Mouse (Mus musculus) kidney, postnatal 4 days (tissue): ENCODE measurements around the gene Lrmda.
A peak's percentile ranks its signal among the peaks of the same experiment; 100 is the strongest.

ENCODE experiments used
- DNase-seq, 2 experiments: peaks; one replicate each; pipeline ENCODE4 v3.0.0; 2021; ENCODE audit warnings: mixed read lengths in 2 of 2

Gene Lrmda

DNA sequence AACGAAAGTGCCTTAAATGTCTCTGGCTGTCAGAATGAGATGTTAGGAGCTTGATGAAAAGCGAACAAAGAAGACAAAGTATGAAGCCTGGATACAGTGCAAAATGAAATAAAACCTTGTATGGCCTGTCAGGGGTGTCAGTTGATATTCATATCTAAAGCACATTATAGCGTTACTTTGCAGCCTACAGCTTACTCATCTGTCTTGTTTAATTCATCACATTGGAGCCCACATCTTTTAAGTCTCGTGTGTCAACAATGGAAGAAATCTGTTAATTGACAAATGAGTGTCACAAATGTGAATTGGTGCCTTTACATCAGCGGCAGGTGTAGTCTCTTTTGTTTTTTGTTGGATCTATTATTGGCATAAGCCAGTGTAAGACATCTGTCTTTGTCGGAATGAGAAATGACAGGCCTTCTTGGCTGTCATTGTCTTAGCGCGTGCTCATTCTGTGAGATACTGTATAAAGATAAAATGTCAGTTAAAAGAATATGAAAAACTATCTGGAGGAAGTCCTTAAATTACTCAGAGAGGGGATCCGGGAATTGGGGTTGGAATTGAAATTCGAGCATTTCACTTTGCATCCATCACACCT is 26.8 kb downstream of the Lrmda start:
- DNase-seq = no peak

- no peak for DNase-seq
Measured at GRCm38 (mm10) chr14:22048068-22048899, 28.8 kb downstream of the Lrmda start.

DNA sequence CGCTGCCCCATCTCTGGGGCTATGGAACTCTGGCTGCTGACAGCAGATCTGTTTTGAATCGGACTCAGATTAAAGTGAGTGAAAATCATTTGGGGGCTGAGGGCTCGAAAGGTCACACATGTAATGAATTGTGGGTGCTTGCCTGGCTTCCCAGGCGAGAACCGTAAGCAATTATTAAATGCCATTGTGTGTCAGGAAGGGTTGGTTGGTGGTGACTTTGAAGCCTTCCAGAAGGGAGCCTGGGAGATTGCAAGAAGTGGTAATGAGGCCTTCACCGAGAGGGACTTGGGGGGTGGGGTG is 29.3 kb downstream of the Lrmda start:
- DNase-seq = no peak

DNA sequence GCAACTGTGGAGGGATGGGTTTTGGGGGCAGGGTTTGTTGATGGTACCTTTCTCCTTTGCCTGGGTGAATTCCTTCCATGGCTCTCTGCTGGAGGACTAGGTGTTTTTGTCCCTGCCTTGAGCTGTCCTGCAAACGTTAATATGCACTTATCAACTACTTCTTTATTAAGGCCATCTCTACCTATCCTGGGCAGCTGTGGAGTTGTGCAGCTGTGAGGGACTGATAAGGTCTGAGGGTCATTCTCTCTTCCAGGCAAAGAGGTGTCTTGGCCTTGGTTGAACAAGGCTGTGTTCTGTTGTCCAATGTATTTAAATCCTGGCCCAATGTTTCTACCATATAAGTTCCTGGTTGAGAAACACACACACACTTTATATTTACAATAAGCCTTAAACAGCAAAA is 29.8 kb downstream of the Lrmda start:
- DNase-seq = no peak

DNA sequence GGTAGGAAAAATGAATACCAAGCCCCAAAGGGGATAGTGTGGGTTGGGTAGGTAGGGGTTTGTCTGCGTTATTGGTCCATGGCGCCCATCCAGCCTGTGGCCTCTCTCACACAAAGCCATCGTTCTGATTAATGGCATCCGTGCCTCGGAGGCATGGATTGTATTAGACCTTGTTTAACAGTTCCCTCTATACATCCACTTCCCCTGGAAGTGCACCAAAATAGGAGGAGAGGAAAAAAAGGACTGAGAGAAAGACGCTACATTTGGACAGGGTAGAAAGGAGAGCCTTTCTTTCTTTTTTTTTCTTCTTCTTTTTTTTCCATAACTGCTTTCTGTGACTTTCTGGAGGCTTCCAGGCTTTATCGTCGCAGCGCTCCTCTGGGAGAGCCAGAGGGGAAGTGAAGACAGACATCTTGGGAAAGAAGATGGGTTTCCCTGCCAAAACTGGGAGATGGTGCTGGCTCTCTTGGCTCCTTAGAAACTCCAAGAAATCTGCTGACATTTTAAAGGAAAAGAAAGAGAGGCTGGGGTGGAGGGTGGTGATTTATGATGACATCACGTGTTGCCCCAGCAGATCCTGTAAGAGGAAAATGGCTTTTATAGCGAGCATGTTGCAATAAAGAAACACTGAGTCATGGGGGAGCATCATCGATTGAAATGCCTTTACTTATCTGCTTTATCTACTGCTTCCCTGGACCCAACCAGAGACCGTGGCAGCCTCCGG is 32.6 kb downstream of the Lrmda start:
- DNase-seq = peak in 1 of 2 experiments; percentile 44

DNA sequence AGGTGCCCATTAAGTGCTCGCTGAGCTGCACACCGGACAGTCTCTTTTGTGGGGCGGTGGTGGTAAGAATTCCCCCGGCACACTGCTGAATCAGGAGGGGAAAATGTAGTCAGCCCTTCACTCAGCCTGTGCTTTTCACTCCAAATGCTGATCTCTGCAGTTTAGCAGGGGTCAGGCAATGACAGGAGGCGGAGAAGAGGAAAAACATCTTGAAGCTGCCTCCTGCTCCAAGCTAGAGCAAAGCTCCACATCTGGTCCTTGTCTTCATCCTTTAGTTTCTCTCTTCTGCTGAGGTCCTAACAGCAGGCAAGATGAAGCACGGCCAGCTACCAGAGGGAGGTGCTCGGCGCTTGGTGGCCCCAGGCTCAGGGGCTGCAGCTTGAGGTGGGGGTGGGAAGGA is 36.1 kb downstream of the Lrmda start:
- DNase-seq = peak; percentile 58 to 67

- no peak for DNase-seq
Measured at GRCm38 (mm10) chr14:22056246-22056645, 36.7 kb downstream of the Lrmda start.

GRCm38 (mm10) chr14:22058729-22059128 is 39.2 kb downstream of the Lrmda start:
- no peak for DNase-seq

DNA sequence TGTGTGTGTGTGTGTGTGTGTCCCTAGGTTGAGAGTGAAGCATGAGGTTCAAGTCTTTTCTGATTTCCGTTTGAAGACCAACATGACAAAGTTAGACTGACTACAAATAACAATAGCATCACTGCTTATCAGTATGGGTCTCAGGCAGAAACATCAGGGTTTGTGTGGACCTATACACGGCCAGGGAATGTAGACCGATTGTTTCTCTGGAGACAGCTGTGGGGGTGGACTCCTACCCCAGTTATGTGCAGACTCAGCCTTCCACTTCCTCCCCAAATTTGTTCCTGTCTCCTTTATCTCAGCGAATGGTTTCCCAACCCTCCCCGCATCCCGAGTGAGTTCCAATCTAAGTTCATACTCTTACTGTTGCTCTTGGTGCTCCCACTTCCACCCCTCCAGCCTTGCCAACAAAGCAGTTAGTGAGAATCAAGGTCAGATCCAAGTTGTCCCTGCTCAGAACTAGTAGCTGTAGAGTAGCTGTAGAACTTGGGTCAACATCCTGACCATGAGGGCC is 39.9 kb downstream of the Lrmda start:
- peak in 1 of 2 experiments; percentile 17 for DNase-seq

- peak in 1 of 2 experiments; percentile 10 for DNase-seq
Measured at GRCm38 (mm10) chr14:22060787-22061186, 41.3 kb downstream of the Lrmda start.

DNA sequence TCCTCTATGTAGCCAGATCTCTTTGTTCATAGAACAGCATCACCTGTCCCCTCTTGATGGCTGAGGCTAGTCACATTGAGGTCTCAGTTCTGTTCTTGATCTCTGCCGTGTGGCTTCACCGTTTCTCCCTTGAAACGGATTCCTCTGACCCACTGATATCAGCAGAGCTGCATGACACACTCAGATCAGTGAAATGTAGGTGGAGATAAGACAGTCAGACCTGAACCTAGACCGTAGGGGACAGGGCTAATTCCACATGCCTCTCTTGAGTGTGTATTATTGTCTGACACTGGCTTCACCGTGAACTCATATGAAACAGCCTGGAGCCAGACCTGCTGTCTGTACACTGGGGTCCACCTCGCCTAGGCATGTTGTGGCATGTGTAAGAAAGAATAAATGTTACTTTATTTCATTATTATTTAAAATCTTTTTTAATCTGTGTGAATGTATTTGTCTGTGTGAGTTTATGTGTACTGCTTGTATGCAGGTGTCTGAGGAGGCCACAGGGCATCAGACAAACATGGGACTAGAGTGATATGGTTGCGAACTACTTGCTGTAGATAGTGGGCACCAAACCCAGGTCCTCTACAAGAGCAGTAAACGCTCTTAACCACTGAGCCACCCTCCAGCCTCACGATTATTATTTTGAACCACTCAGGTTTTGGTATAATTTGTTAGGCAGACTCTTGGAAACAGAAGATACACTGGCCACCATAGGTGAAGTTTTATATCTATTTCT is 42.8 kb downstream of the Lrmda start:
- DNase-seq = no peak

DNA sequence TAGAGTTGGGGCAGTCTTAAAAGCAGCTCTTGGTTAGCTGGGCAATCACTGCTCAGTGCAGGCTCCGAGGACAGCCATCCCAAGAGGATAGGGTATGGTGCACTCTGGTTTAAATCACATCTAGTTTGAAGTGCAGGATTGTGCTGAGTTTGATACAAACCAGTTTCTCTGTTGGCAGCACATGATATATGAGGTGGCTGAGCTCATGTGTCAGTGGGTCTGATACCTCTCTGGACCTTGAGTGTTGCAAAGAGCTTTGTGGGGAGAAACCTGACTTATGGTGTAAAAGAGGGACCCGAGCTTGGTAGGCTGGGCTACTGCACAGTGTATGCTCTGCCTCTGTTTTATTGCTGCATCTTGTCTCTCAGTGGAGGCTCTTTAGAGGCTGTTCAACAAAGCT is 49.7 kb downstream of the Lrmda start:
- no peak for DNase-seq

- DNase-seq = no peak
Measured at GRCm38 (mm10) chr14:22073385-22073784, 53.9 kb downstream of the Lrmda start.

DNA sequence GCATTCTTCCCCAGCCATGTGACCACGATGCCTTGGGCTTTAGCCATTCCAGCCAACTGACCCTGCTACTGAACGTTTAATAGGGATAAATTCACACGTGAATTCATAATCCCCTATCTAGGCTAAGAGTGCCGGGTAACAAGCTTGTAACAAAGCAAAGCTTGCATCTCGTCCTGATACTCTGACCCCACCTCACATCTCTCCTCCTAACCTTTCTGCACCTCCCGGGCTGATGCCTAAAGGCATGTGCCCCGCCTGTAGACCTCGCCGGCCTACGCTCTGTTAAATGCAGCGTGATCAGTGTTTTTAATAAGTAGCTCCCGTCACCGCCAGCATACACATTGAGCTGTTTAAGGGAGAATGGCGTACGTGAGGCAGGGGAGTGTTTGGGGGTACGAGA is 54.7 kb downstream of the Lrmda start:
- no peak for DNase-seq

DNA sequence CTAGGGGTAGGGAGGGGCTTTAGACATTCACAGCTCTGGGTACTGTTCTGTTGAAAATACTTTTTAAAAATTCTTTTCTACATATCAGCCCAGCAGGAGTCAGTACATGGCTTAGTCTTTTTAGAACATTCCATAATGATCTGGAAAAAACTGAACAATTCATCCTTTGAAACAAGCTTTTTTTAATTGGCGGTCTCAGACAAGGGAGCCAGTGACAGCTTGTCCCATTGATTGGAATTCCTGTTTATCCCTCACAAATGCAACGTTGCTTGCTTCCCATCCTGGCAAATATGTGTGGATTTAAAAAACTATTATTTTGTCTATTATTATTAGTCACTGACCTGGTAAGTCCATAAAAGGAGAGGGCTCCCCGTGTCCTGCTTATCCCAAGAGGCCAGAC is 64.4 kb downstream of the Lrmda start:
- DNase-seq = no peak

DNA sequence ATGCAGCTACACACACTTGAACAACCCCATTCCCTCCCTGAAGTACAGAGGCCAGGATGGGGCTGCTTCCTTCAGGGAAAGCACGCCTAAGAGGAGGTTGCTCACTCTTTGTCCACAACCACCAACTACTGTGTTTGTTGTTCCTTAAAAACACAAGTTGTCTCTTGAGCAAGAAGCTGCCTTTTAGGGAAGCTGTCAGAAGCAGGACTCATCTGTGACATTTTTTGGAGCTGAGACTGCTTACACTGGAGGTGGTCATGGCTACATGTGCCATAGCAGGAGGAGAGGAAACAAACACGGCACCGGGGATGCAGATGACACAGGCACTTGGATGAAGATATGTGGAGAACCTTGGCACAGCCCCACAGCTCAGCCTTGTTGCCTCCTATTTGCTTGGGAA is 65.9 kb downstream of the Lrmda start:
- no peak for DNase-seq

DNA sequence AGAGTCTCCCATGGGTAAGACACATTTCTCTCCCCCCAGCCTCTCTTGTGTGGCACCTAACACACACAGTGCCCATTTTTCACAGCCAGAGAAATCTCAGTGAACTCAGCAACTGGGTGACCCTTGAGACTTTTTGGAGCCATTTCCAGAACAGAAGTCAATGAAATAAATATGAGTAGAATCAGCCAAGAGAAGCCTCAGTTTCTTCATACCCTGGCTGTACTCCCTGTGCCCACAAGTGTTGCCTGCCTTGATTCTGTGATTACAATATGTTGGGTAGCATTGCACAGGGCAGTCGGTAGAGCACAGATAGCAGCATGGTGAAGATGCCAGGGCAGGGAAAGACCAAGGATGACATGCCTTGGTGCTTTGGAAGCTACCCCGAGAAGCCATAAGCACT is 69.1 kb downstream of the Lrmda start:
- DNase-seq = no peak

- DNase-seq = no peak
Measured at GRCm38 (mm10) chr14:22089331-22089730, 69.8 kb downstream of the Lrmda start.

- peak; percentile 49 to 64 for DNase-seq
Measured at GRCm38 (mm10) chr14:22089866-22090470, 70.5 kb downstream of the Lrmda start.

DNA sequence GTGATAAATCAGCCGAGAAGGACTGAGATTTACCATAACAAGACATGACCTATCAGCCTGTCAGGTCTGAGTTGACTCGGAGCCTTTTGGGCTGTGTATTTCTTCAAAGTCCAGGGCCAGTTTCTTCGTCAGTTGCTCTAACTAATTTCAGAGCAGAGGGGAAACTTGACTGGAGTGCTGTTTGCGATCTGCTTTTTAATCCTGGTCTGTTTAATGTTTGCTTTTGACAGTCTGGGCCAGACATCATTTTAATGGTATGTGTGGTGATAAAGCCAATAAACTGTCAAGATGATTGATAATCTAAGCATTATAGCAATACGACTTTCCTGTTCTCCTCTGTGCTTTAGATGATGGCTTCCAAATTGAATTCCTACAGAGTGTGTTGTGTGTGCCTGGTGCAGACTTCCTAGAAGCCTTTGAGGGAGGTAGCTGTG is 71.3 kb downstream of the Lrmda start:
- DNase-seq = peak in 1 of 2 experiments; percentile 40

GRCm38 (mm10) chr14:22091306-22091705 is 71.8 kb downstream of the Lrmda start:
- no peak for DNase-seq

GRCm38 (mm10) chr14:22093124-22093523 is 73.6 kb downstream of the Lrmda start:
- DNase-seq = peak; percentile 49 to 60
